ENCODE assay signal across 15 mouse cellular contexts in genomic region chr13:55900190-55900526, GRCm38 (mm10).
"Had no signal": no experiment of that assay in that cellular context is flagged by ENCODE, and none has a peak within 500 bp of the region (broad histone marks: within the 10 kb centered on the region; RNA-seq: fewer than 3 reads in every experiment).

No protein-coding gene starts in this region.

- H3K4me2 ChIP-seq: intestine, embryonic 15.5 days; liver, embryonic 13.5 days; lung, embryonic 15.5 days; midbrain, embryonic 11.5 days; midbrain, embryonic 15.5 days had no signal

- H3K27me3 ChIP-seq: intestine, embryonic 15.5 days; liver, embryonic 13.5 days; midbrain, embryonic 15.5 days had no signal

- H3K36me3 ChIP-seq: intestine, embryonic 15.5 days; liver, embryonic 13.5 days; lung, embryonic 15.5 days; midbrain, embryonic 15.5 days had no signal

- H3K4me1 ChIP-seq: liver, embryonic 13.5 days had no signal

- ATAC-seq: intestine, embryonic 15.5 days; liver, postnatal 0 days; midbrain, embryonic 15.5 days had no signal

- H3K9me3 ChIP-seq: intestine, embryonic 15.5 days; liver, embryonic 13.5 days; lung, embryonic 15.5 days; megakaryocyte, embryonic 14.5 days; midbrain, embryonic 15.5 days had no signal

- H3K9ac ChIP-seq: intestine, embryonic 15.5 days; liver, embryonic 13.5 days; liver, postnatal 0 days; lung, embryonic 15.5 days; midbrain, embryonic 15.5 days had no signal

- DNase-seq: kidney, adult 2 months; kidney, postnatal 14 days; liver; liver, embryonic 13.5 days; liver, postnatal 0 days; lung, postnatal 14 days; right cerebral cortex, postnatal 14 days; thymus, postnatal 36 days had no signal

- H3K27ac ChIP-seq: intestine, embryonic 15.5 days; left cerebral cortex, adult 2 months; liver, embryonic 13.5 days; lung, embryonic 15.5 days; macrophage; midbrain, embryonic 15.5 days had no signal

- H3K4me3 ChIP-seq: intestine, embryonic 15.5 days; left cerebral cortex, adult 2 months; liver, embryonic 13.5 days; lung, embryonic 15.5 days; megakaryocyte, embryonic 14.5 days; midbrain, embryonic 15.5 days had no signal
